Mouse (Mus musculus): ENCODE results near the gene Gpr37l1. TPM values are rescaled to one million over a fixed set of nuclear protein-coding genes. Genes with fewer than 3 reads are reported as not detected.
A peak's percentile ranks its signal among the peaks of the same experiment; 100 is the strongest.

Gpr37l1 gene
- polyA plus RNA-seq, 1 experiment from 2014 or later: 0.10 TPM

GRCm38 (mm10) chr1:135180830-135181229 is 13.3 kb upstream of the Gpr37l1 start:
- no peak overlapping the region for H3K4me3 ChIP-seq
- no peak overlapping the region for H3K4me2 ChIP-seq
- H3K4me1 ChIP-seq: no peaks in the 10 kb centered on the region
- H3K9me3 ChIP-seq: no peaks in the 10 kb centered on the region
- H3K9ac ChIP-seq: no peak overlapping the region
- 55% methylated on average over 10 of the region's 10 CpGs for WGBS
- no peak for ATAC-seq (ENCODE audit: borderline replicate concordance, extremely low read depth, low FRiP score, low TSS enrichment)
- H3K27ac ChIP-seq: no peak overlapping the region
- no peaks in the 10 kb centered on the region for H3K27me3 ChIP-seq
- H3K36me3 ChIP-seq: no peaks in the 10 kb centered on the region

- ATAC-seq (ENCODE audit: borderline replicate concordance, extremely low read depth, low FRiP score, low TSS enrichment): no peak
- H3K4me1 ChIP-seq: no peaks in the 10 kb centered on the region
- no peaks in the 10 kb centered on the region for H3K36me3 ChIP-seq
- H3K27ac ChIP-seq: no peak overlapping the region
- H3K4me3 ChIP-seq: no peak overlapping the region
- no peak overlapping the region for H3K9ac ChIP-seq
- no peaks in the 10 kb centered on the region for H3K27me3 ChIP-seq
- WGBS: 75% methylated on average over 7 of the region's 7 CpGs
- H3K9me3 ChIP-seq: no peaks in the 10 kb centered on the region
- no peak overlapping the region for H3K4me2 ChIP-seq
These were observed 11.4 kb upstream of the Gpr37l1 start for GRCm38 (mm10) chr1:135178863-135179262.

GRCm38 (mm10) chr1:135177724-135178123 is 10.2 kb upstream of the Gpr37l1 start:
- Histone ChIP-seq H3K27me3 (no peaks in the 10 kb centered on the region), H3K36me3 (no peaks in the 10 kb centered on the region), H3K4me2 (no peak overlapping the region), H3K27ac (no peak overlapping the region), H3K4me3 (no peak overlapping the region), H3K9me3 (no peaks in the 10 kb centered on the region), H3K9ac (no peak overlapping the region), H3K4me1 (no peaks in the 10 kb centered on the region)
- ATAC-seq (ENCODE audit: borderline replicate concordance, extremely low read depth, low FRiP score, low TSS enrichment): no peak
- WGBS: 88% methylated on average over 3 of the region's 3 CpGs

GRCm38 (mm10) chr1:135175176-135175575 is 7.7 kb upstream of the Gpr37l1 start:
- H3K27ac ChIP-seq: no peak overlapping the region
- H3K36me3 ChIP-seq: no peaks in the 10 kb centered on the region
- H3K4me2 ChIP-seq: no peak overlapping the region
- H3K4me3 ChIP-seq: no peak overlapping the region
- H3K4me1 ChIP-seq: peaks cover 4% of the 10 kb centered on the region
- H3K27me3 ChIP-seq: no peaks in the 10 kb centered on the region
- H3K9ac ChIP-seq: no peak overlapping the region
- no peaks in the 10 kb centered on the region for H3K9me3 ChIP-seq
- WGBS: 59% methylated on average over 3 of the region's 3 CpGs
- ATAC-seq (ENCODE audit: borderline replicate concordance, extremely low read depth, low FRiP score, low TSS enrichment): no peak

GRCm38 (mm10) chr1:135173311-135173710 is 5.8 kb upstream of the Gpr37l1 start:
- H3K9me3 ChIP-seq: no peaks in the 10 kb centered on the region
- H3K4me1 ChIP-seq: peaks cover 13% of the 10 kb centered on the region
- no peak overlapping the region for H3K4me2 ChIP-seq
- no peak overlapping the region for H3K9ac ChIP-seq
- H3K27me3 ChIP-seq: no peaks in the 10 kb centered on the region
- WGBS: 85% methylated on average over 6 of the region's 6 CpGs
- no peak overlapping the region for H3K27ac ChIP-seq
- no peaks in the 10 kb centered on the region for H3K36me3 ChIP-seq
- ATAC-seq (ENCODE audit: borderline replicate concordance, extremely low read depth, low FRiP score, low TSS enrichment): no peak
- H3K4me3 ChIP-seq: no peak overlapping the region

GRCm38 (mm10) chr1:135171984-135172383 is 4.5 kb upstream of the Gpr37l1 start:
- no peak overlapping the region for H3K27ac ChIP-seq
- no peak overlapping the region for H3K4me2 ChIP-seq
- peaks cover 13% of the 10 kb centered on the region for H3K4me1 ChIP-seq
- WGBS: 41% methylated on average over 6 of the region's 6 CpGs
- no peak overlapping the region for H3K4me3 ChIP-seq
- H3K27me3 ChIP-seq: no peaks in the 10 kb centered on the region
- no peaks in the 10 kb centered on the region for H3K9me3 ChIP-seq
- no peak overlapping the region for H3K9ac ChIP-seq
- H3K36me3 ChIP-seq: no peaks in the 10 kb centered on the region
- peak; percentile 43 for ATAC-seq (ENCODE audit: borderline replicate concordance, extremely low read depth, low FRiP score, low TSS enrichment)

- no peaks in the 10 kb centered on the region for H3K27me3 ChIP-seq
- WGBS: 81% methylated on average over 7 of the region's 7 CpGs
- no peaks in the 10 kb centered on the region for H3K36me3 ChIP-seq
- H3K9me3 ChIP-seq: no peaks in the 10 kb centered on the region
- no peak overlapping the region for H3K4me3 ChIP-seq
- H3K9ac ChIP-seq: no peak overlapping the region
- no peak overlapping the region for H3K4me2 ChIP-seq
- no peak for ATAC-seq (ENCODE audit: borderline replicate concordance, extremely low read depth, low FRiP score, low TSS enrichment)
- H3K27ac ChIP-seq: no peak overlapping the region
- H3K4me1 ChIP-seq: peaks cover 13% of the 10 kb centered on the region
These were observed 3.7 kb upstream of the Gpr37l1 start for GRCm38 (mm10) chr1:135171202-135171601.

- Histone ChIP-seq H3K27ac (no peak overlapping the region), H3K4me1 (peaks cover 13% of the 10 kb centered on the region), H3K9ac (no peak overlapping the region), H3K36me3 (no peaks in the 10 kb centered on the region), H3K4me2 (peak overlapping the region; percentile 30), H3K27me3 (no peaks in the 10 kb centered on the region), H3K9me3 (no peaks in the 10 kb centered on the region), H3K4me3 (no peak overlapping the region)
- 52% methylated on average over 10 of the region's 10 CpGs for WGBS
- ATAC-seq (ENCODE audit: borderline replicate concordance, extremely low read depth, low FRiP score, low TSS enrichment): no peak
These were observed 2.8 kb upstream of the Gpr37l1 start for GRCm38 (mm10) chr1:135170299-135170698.

GRCm38 (mm10) chr1:135169556-135170224 is 2.2 kb upstream of the Gpr37l1 start:
- 28% methylated on average over 12 of the region's 12 CpGs for WGBS
- peaks cover 13% of the 10 kb centered on the region for H3K4me1 ChIP-seq
- no peaks in the 10 kb centered on the region for H3K27me3 ChIP-seq
- no peaks in the 10 kb centered on the region for H3K36me3 ChIP-seq
- ATAC-seq (ENCODE audit: borderline replicate concordance, extremely low read depth, low FRiP score, low TSS enrichment): peak; percentile 25; the same call in 1 of the 2 replicates
- H3K4me3 ChIP-seq: no peak overlapping the region
- peak overlapping the region; percentile 17; the same call in 1 of the 2 replicates for H3K9ac ChIP-seq
- H3K27ac ChIP-seq: 0 out of 2 replicates have a peak overlapping the region, but pooled peaks have one; percentile 18
- no peaks in the 10 kb centered on the region for H3K9me3 ChIP-seq
- H3K4me2 ChIP-seq: peak overlapping the region; percentile 30

GRCm38 (mm10) chr1:135168453-135169200 is 1.1 kb upstream of the Gpr37l1 start:
- Histone ChIP-seq H3K27me3 (no peaks in the 10 kb centered on the region), H3K27ac (no peak overlapping the region), H3K4me1 (peaks cover 13% of the 10 kb centered on the region), H3K4me2 (no peak overlapping the region), H3K36me3 (no peaks in the 10 kb centered on the region), H3K9me3 (no peaks in the 10 kb centered on the region), H3K9ac (no peak overlapping the region), H3K4me3 (no peak overlapping the region)
- no peak for ATAC-seq (ENCODE audit: borderline replicate concordance, extremely low read depth, low FRiP score, low TSS enrichment)
- 89% methylated on average over 10 of the region's 10 CpGs for WGBS

GRCm38 (mm10) chr1:135162720-135163119 is 4.8 kb downstream of the Gpr37l1 start:
- 55% methylated on average over 6 of the region's 6 CpGs for WGBS
- Histone ChIP-seq H3K4me2 (no peak overlapping the region), H3K9ac (no peak overlapping the region), H3K36me3 (no peaks in the 10 kb centered on the region), H3K27ac (no peak overlapping the region), H3K27me3 (no peaks in the 10 kb centered on the region), H3K9me3 (no peaks in the 10 kb centered on the region), H3K4me1 (0 out of 2 replicates have a peak, but pooled peaks cover 4% of the 10 kb centered on the region), H3K4me3 (no peak overlapping the region)
- no peak for ATAC-seq (ENCODE audit: borderline replicate concordance, extremely low read depth, low FRiP score, low TSS enrichment)

- 82% methylated on average over 13 of the region's 13 CpGs for WGBS
- Histone ChIP-seq H3K9me3 (no peaks in the 10 kb centered on the region), H3K4me3 (no peak overlapping the region), H3K4me2 (no peak overlapping the region), H3K27ac (no peak overlapping the region), H3K36me3 (peaks cover 13% of the 10 kb centered on the region), H3K9ac (no peak overlapping the region), H3K4me1 (0 out of 2 replicates have a peak, but pooled peaks cover 4% of the 10 kb centered on the region), H3K27me3 (no peaks in the 10 kb centered on the region)
- ATAC-seq (ENCODE audit: borderline replicate concordance, extremely low read depth, low FRiP score, low TSS enrichment): no peak
These were observed 7.0 kb downstream of the Gpr37l1 start for GRCm38 (mm10) chr1:135160411-135161050.

Measured in lung, embryonic 15.5 days (tissue).